Mouse (Mus musculus): ENCODE data around the gene Polr2e. TPM values are rescaled to one million over a fixed set of nuclear protein-coding genes. Genes with fewer than 3 reads are reported as not detected.
A peak's percentile ranks its signal among the peaks of the same experiment; 100 is the strongest.
"Not testable (repeated sequence)": the region's sequence is repeated elsewhere in the genome, so short reads cannot be mapped to it uniquely, and the experiment has no call there.

Polr2e gene
- polyA plus RNA-seq, 1 experiment from 2014 or later = 308 TPM

DNA sequence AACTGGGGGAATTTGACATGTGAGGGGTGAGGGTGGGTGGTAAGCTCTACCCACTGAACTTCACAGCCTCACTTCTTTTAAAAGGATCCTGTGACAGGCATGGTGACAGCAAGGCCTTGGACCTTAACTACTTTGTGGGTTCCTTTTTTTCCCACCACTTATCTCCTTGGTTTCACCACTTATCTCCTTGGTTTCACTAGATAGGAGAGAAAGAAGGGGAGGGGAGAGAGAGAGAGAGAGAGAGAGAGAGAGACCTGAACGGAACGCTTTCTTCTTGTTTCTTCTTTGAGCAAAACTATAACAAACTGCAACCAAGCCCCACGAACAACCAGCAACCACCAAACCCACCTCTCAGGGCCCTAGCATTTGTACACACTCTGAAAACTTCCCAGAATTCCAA, 9.2 kb upstream of the Polr2e start:
- Histone ChIP-seq H3K4me1 (ENCODE audit: control insufficient read depth, insufficient read depth, low read length) (peaks cover 9% of the 10 kb centered on the region; the same call in 1 of the 2 replicates), H3K4me2 (ENCODE audit: low read depth, severe bottlenecking) (no peak overlapping the region), H3K27ac (replicated peaks; ENCODE audit: low read depth, low read length) (peak overlapping the region; percentile 55; the same call in 1 of the 2 replicates), H3K4me3 (ENCODE audit: low read depth, low read length) (no peak overlapping the region), H3K9ac (ENCODE audit: low read length) (0 out of 2 replicates have a peak overlapping the region, but pooled peaks have one; percentile 13), H3K27me3 (ENCODE audit: control insufficient read depth, insufficient read depth, low read length) (no peaks in the 10 kb centered on the region), H3K9me3 (ENCODE audit: control insufficient read depth, low read length) (no peaks in the 10 kb centered on the region), H3K36me3 (ENCODE audit: control insufficient read depth, insufficient read depth, low read length) (no peaks in the 10 kb centered on the region)
- ATAC-seq (ENCODE audit: insufficient number of reproducible peaks, low FRiP score, low TSS enrichment, low read depth) = no peak
- 74% methylated on average over 3 of the region's 3 CpGs for WGBS
- DNase-seq (ENCODE audit: low spot score) = no peak

DNA sequence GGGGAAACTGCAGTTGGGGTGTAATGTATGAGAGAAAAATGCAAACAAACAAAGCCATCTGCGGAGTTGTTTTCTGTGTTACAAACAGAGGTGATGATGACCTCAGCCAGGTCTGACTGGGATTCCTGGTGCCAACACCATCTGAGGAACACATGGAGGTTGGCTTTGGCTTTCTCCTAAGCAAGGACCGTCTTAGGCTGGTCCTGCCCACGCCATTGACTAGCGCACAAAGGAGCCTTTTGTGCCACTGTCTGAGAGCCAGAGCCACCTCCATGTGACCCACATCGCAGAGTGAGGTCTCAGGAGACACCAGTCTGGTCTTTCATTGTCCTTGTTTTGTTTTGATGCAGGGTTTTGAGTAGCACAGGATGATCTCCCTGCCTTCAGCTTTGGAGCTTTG, 8.8 kb upstream of the Polr2e start:
- Histone ChIP-seq H3K4me2 (ENCODE audit: low read depth, severe bottlenecking) (no peak overlapping the region), H3K4me1 (ENCODE audit: control insufficient read depth, insufficient read depth, low read length) (peaks cover 9% of the 10 kb centered on the region; the same call in 1 of the 2 replicates), H3K27ac (replicated peaks; ENCODE audit: low read depth, low read length) (peak overlapping the region; percentile 55; the same call in 1 of the 2 replicates), H3K9me3 (ENCODE audit: control insufficient read depth, low read length) (no peaks in the 10 kb centered on the region), H3K27me3 (ENCODE audit: control insufficient read depth, insufficient read depth, low read length) (no peaks in the 10 kb centered on the region), H3K4me3 (ENCODE audit: low read depth, low read length) (no peak overlapping the region), H3K9ac (ENCODE audit: low read length) (peak overlapping the region; percentile 13), H3K36me3 (ENCODE audit: control insufficient read depth, insufficient read depth, low read length) (no peaks in the 10 kb centered on the region)
- ATAC-seq (ENCODE audit: insufficient number of reproducible peaks, low FRiP score, low TSS enrichment, low read depth) = no peak
- DNase-seq (ENCODE audit: low spot score) = no peak
- WGBS = 25% methylated on average over 5 of the region's 5 CpGs

DNA sequence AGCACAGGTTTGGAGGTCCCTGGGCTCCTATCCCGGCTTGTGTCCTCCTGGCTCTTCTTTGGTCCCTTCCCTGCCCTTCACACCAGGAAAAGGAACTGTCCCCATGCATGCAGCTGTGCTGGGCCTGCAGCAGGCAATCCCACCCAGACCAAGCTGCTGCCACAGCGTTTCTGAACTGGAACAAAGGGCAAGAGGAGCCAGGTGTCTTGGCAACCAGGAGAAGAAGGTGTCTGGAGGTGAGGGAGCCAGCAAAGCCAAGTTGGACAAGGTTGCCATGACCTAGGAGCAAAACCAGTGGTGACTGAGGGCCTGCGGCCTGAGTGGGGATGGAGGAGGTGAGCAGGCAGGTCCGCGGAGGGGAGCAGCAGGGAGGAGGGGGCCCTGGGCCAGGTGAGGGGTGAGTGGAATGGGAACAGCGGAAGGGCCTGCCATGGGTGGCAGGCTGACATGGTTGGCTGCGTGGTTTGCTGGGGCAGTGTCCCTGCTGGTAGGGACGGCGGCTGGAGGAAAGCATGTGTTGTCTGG, 7.5 kb upstream of the Polr2e start, which contains the start of gene Gpx4:
Gpx4 (plus strand) TSS at position 126 of the 525 bp plus-strand sequence.
- H3K9ac ChIP-seq (ENCODE audit: low read length) = no peak within 1 kb of the TSS
- H3K36me3 ChIP-seq (ENCODE audit: control insufficient read depth, insufficient read depth, low read length) = no peaks in the 10 kb centered on the region
- H3K4me1 ChIP-seq (ENCODE audit: control insufficient read depth, insufficient read depth, low read length) = peaks cover 9% of the 10 kb centered on the region; the same call in 1 of the 2 replicates
- 0 out of 2 replicates have a peak within 1 kb of the TSS, but pooled peaks have one; percentile 47 for H3K27ac ChIP-seq (replicated peaks; ENCODE audit: low read depth, low read length)
- H3K4me3 ChIP-seq (ENCODE audit: low read depth, low read length) = no peak within 1 kb of the TSS
- H3K4me2 ChIP-seq (ENCODE audit: low read depth, severe bottlenecking) = no peak within 1 kb of the TSS
- ATAC-seq (ENCODE audit: insufficient number of reproducible peaks, low FRiP score, low TSS enrichment, low read depth) (no peak), DNase-seq (ENCODE audit: low spot score) (no peak)
- no peaks in the 10 kb centered on the region for H3K9me3 ChIP-seq (ENCODE audit: control insufficient read depth, low read length)
- WGBS = 43% methylated on average over 9 of the region's 9 CpGs
- no peaks in the 10 kb centered on the region for H3K27me3 ChIP-seq (ENCODE audit: control insufficient read depth, insufficient read depth, low read length)

DNA sequence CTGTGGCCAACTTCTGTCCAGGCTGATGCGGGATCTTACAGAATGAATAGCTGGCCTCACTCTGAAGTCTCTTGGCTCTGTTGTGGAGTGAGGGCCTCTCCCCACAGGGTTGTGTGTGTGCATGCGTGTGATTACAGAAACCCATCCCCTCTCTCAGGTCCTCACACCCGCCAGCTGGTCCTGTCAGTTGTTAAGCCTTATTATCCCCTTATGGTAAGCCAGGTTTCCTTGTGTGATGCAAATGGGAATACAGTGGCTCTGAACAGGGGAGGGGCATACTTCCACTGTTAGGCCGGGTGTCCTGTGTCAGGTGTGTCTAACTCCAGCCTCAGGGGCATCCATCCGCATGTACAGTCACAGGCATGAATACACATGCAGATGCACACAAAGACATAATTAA, 6.2 kb upstream of the Polr2e start:
- no peak for ATAC-seq (ENCODE audit: insufficient number of reproducible peaks, low FRiP score, low TSS enrichment, low read depth)
- H3K36me3 ChIP-seq (ENCODE audit: control insufficient read depth, insufficient read depth, low read length) = no peaks in the 10 kb centered on the region
- no peak overlapping the region for H3K4me2 ChIP-seq (ENCODE audit: low read depth, severe bottlenecking)
- no peaks in the 10 kb centered on the region for H3K9me3 ChIP-seq (ENCODE audit: control insufficient read depth, low read length)
- H3K9ac ChIP-seq (ENCODE audit: low read length) = no peak overlapping the region
- H3K27ac ChIP-seq (replicated peaks; ENCODE audit: low read depth, low read length) = no peak overlapping the region
- no peak for DNase-seq (ENCODE audit: low spot score)
- no peaks in the 10 kb centered on the region for H3K27me3 ChIP-seq (ENCODE audit: control insufficient read depth, insufficient read depth, low read length)
- WGBS = 80% methylated on average over 5 of the region's 5 CpGs
- no peak overlapping the region for H3K4me3 ChIP-seq (ENCODE audit: low read depth, low read length)
- peaks cover 3% of the 10 kb centered on the region; the same call in 1 of the 2 replicates for H3K4me1 ChIP-seq (ENCODE audit: control insufficient read depth, insufficient read depth, low read length)

DNA sequence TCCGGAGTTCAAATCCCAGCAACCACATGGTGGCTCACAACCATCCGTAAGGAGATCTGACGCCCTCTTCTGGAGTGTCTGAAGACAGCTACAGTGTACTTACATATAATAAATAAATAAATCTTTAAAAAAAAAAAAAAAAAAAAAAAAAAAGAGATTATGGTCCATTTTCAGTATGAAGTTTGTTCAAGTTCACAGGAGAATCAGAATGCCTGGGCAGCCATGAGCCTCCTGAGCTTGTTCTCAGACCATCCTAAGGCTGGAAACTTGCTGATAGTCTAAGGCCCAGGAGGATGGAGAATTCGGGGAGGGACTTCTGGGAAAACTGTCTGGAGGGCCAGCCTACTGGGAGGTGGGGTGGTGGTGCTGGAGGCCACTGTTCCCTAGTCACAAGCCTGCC, 5.8 kb upstream of the Polr2e start:
- not testable (repeated sequence) for H3K27me3 ChIP-seq (ENCODE audit: control insufficient read depth, insufficient read depth, low read length); H3K9ac ChIP-seq (ENCODE audit: low read length); H3K4me3 ChIP-seq (ENCODE audit: low read depth, low read length); H3K4me2 ChIP-seq (ENCODE audit: low read depth, severe bottlenecking); DNase-seq (ENCODE audit: low spot score); ATAC-seq (ENCODE audit: insufficient number of reproducible peaks, low FRiP score, low TSS enrichment, low read depth); H3K36me3 ChIP-seq (ENCODE audit: control insufficient read depth, insufficient read depth, low read length); H3K9me3 ChIP-seq (ENCODE audit: control insufficient read depth, low read length); H3K4me1 ChIP-seq (ENCODE audit: control insufficient read depth, insufficient read depth, low read length); H3K27ac ChIP-seq (replicated peaks; ENCODE audit: low read depth, low read length)
- 85% methylated on average over 2 of the region's 4 CpGs for WGBS

DNA sequence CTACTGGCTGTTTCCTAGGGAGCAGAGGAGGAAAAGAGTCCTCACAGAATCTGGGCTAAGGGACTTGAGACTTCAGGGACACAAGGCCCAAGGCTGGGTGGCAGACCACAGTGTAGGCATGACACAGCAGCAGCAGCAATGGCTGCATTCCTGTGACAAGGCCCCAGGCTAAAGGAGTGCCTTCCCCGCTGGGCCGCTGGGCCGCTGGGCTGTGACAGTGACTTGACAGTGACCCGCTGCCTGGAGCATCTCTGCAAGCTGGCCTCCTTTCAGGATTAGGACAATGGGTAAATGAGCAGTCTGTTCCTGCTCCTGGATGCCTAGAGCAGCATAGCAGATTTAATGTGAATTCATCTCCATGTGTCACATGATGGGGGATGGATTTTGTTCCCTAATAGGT, 4.5 kb upstream of the Polr2e start:
- DNase-seq (ENCODE audit: low spot score) (no peak), ATAC-seq (ENCODE audit: insufficient number of reproducible peaks, low FRiP score, low TSS enrichment, low read depth) (no peak)
- Histone ChIP-seq H3K9me3 (ENCODE audit: control insufficient read depth, low read length) (no peaks in the 10 kb centered on the region), H3K27me3 (ENCODE audit: control insufficient read depth, insufficient read depth, low read length) (no peaks in the 10 kb centered on the region), H3K27ac (replicated peaks; ENCODE audit: low read depth, low read length) (no peak overlapping the region), H3K4me2 (ENCODE audit: low read depth, severe bottlenecking) (no peak overlapping the region), H3K4me1 (ENCODE audit: control insufficient read depth, insufficient read depth, low read length) (peaks cover 3% of the 10 kb centered on the region; the same call in 1 of the 2 replicates), H3K4me3 (ENCODE audit: low read depth, low read length) (no peak overlapping the region), H3K36me3 (ENCODE audit: control insufficient read depth, insufficient read depth, low read length) (no peaks in the 10 kb centered on the region), H3K9ac (ENCODE audit: low read length) (no peak overlapping the region)
- 41% methylated on average over 4 of the region's 4 CpGs for WGBS

DNA sequence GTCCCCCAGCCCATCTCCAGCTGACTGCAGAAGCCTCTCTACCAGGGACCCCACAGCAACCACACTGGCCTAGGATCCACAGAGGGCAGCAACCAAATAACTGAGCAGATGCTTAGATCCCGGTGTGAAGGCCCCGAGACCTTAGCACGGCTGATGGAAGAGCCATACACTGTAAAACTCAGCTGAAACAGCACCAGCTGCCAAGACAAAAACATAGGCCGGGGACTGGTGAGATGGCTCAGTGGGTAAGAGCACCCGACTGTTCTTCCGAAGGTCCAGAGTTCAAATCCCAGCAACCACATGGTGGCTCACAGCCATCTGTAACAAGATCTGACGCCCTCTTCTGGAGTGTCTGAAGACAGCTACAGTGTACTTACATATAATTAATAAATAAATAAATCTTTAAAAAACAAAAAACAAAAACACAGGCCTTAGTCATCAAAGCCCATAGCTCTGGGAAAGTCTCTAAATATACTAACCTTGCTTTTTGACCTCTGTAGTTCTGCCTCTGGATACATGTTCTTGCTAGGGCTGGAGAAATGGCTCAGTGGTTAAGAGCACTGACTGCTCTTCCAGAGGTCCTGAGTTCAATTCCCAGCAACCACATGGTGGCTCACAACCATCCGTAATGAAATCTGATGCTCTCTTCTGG, 1.9 kb upstream of the Polr2e start:
- not testable (repeated sequence) for H3K27ac ChIP-seq (replicated peaks; ENCODE audit: low read depth, low read length); DNase-seq (ENCODE audit: low spot score); H3K4me1 ChIP-seq (ENCODE audit: control insufficient read depth, insufficient read depth, low read length); H3K4me2 ChIP-seq (ENCODE audit: low read depth, severe bottlenecking); H3K27me3 ChIP-seq (ENCODE audit: control insufficient read depth, insufficient read depth, low read length); H3K9ac ChIP-seq (ENCODE audit: low read length); H3K4me3 ChIP-seq (ENCODE audit: low read depth, low read length); ATAC-seq (ENCODE audit: insufficient number of reproducible peaks, low FRiP score, low TSS enrichment, low read depth); H3K9me3 ChIP-seq (ENCODE audit: control insufficient read depth, low read length)
- WGBS = 87% methylated on average over 8 of the region's 8 CpGs
- H3K36me3 ChIP-seq (ENCODE audit: control insufficient read depth, insufficient read depth, low read length) = peaks cover 15% of the 10 kb centered on the region

DNA sequence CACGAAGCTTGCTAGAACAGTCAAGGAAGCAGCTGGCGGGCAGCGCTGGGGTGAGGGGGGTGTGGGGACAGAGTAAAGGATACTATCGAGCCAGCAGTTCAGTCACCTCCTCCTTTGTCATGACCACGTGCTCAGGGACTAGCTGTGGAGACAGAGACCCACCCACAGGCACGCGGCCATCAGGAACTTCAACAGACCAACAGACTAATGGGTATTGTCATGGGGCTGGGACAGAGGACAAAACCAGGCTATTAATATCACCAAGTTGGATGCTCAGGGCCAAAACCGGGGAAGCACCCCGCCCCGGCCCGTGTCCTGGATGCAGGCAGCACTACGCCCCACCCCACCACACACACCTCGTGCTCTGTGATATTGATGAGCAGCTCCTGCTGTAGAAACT, 2.8 kb downstream of the Polr2e start:
- no peak overlapping the region for H3K4me2 ChIP-seq (ENCODE audit: low read depth, severe bottlenecking)
- no peak for DNase-seq (ENCODE audit: low spot score)
- peaks cover 23% of the 10 kb centered on the region for H3K36me3 ChIP-seq (ENCODE audit: control insufficient read depth, insufficient read depth, low read length)
- ATAC-seq (ENCODE audit: insufficient number of reproducible peaks, low FRiP score, low TSS enrichment, low read depth) = no peak
- H3K9me3 ChIP-seq (ENCODE audit: control insufficient read depth, low read length) = no peaks in the 10 kb centered on the region
- no peak overlapping the region for H3K27ac ChIP-seq (replicated peaks; ENCODE audit: low read depth, low read length)
- peak overlapping the region; percentile 5; the same call in 1 of the 2 replicates for H3K4me3 ChIP-seq (ENCODE audit: low read depth, low read length)
- peaks cover 9% of the 10 kb centered on the region for H3K4me1 ChIP-seq (ENCODE audit: control insufficient read depth, insufficient read depth, low read length)
- no peak overlapping the region for H3K9ac ChIP-seq (ENCODE audit: low read length)
- WGBS = 92% methylated on average over 13 of the region's 13 CpGs
- no peaks in the 10 kb centered on the region for H3K27me3 ChIP-seq (ENCODE audit: control insufficient read depth, insufficient read depth, low read length)
